Mouse (Mus musculus) Patski (cell line): ENCODE measurements around the gene Ing1. TPM values are rescaled to one million over a fixed set of nuclear protein-coding genes. Genes with fewer than 3 reads are reported as not detected.
"Not testable (repeated sequence)": the region's sequence is repeated elsewhere in the genome, so short reads cannot be mapped to it uniquely, and the experiment has no call there.

ENCODE experiments used
- ATAC-seq: fragments of 100-300 bp; one replicate; pipeline ENCODE4 v1.8.0; 2021
- CTCF ChIA-PET: fragments of 350-600 bp; sonication (Branson Sonifier 250); formaldehyde crosslinking; loops from one replicate; lab custom pipeline; 2022; ENCODE audit warnings: inconsistent platforms; lab: Charles Lee
- POLR2A ChIA-PET: fragments of 350-600 bp; sonication (Branson Sonifier 250); formaldehyde crosslinking; loops from one replicate; lab custom pipeline; 2022; ENCODE audit warnings: antibody characterized with exemption, inconsistent platforms; lab: Charles Lee
- DNase-seq: peaks from one replicate; pipeline ENCODE4 v3.0.0-alpha.2; 2011; ENCODE audit warnings: low read depth, low spot score
- H3K27me3 ChIP-seq: fragments of 371-371 bp; one replicate; pipeline ENCODE4 v1.5.1; 2021
- CTCF ChIP-seq: fragments of 100-300 bp; IDR thresholded peaks from one replicate; pipeline ENCODE4 v1.5.1; 2021
- in situ Hi-C: fragments of 300-500 bp; cut with MboI; formaldehyde crosslinking; loops from 3 replicates; pipeline ENCODE4 v1.11.1; 2018; ENCODE audit warnings: low pct_unique_long_range_greater_than_20kb, mixed read lengths
- polyA plus RNA-seq: library from polyadenylated mRNA; unstranded; gene quantifications from one replicate; pipeline ENCODE4 v1.2.3, GENCODE M21; 2021

Ing1 gene
- polyA plus RNA-seq, 1 experiment from 2014 or later = 71.3 TPM

- H3K27me3 ChIP-seq = no peaks in the 10 kb centered on the region
- ChIA-PET CTCF (interaction anchor here (0.8 to 1.9 kb wide), 3 partner anchors 66 to 69 kb away, joined by 3 to 6 read pairs (median 5); no protein-coding TSS in a partner anchor), POLR2A (no interaction called here)
- DNase-seq = no peak
- in situ Hi-C loops = loop anchor here (5.0 kb wide), 1 partner anchor 148 kb away; no protein-coding TSS in a partner anchor
- no peak for TF ChIP-seq CTCF
- ATAC-seq = no peak
Measured at GRCm38 (mm10) chr8:11549706-11550105, 5.7 kb upstream of the Ing1 start.

GRCm38 (mm10) chr8:11550281-11550948, 5.0 kb upstream of the Ing1 start, which contains the start of gene Cars2:
Gene Cars2, minus strand, starts transcription at chr8:11550783.
- peak; percentile 84 for ATAC-seq
- in situ Hi-C loops = loop anchor here (5.0 kb wide), 1 partner anchor 147 kb away; no protein-coding TSS in a partner anchor
- POLR2A ChIA-PET = no interaction called here
- no peak for TF ChIP-seq CTCF
- no peaks in the 10 kb centered on the region for H3K27me3 ChIP-seq
- CTCF ChIA-PET = interaction anchor here (0.8 to 1.9 kb wide), 3 partner anchors 66 to 68 kb away, joined by 3 to 6 read pairs (median 5); no protein-coding TSS in a partner anchor
- DNase-seq = no peak

DNA sequence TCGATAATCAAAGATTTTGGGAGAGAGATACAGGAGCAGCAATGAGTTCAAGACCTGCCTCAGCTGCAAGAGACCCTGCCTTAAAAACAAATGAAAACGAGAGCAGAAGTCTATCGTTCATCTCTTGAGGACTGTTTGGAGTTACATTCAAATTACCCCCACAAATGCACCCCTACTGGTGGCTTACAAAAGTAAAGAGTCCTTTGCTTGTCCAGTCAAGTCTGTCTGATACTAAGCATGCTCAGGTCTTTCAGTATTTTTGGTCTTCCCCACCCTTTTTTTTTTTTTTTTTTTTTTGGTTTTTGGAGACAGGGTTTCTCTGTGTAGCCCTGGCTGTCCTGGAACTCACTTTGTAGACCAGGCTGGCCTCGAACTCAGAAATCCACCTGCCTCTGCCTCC, 3.9 kb upstream of the Ing1 start:
- in situ Hi-C loops = loop anchor here (5.0 kb wide), 1 partner anchor 146 kb away; no protein-coding TSS in a partner anchor
- DNase-seq, H3K27me3 ChIP-seq, POLR2A ChIA-PET, CTCF ChIA-PET, ATAC-seq: not testable (repeated sequence)

- no peaks in the 10 kb centered on the region for H3K27me3 ChIP-seq
- ATAC-seq = no peak
- in situ Hi-C loops = loop anchor here (5.0 kb wide), 1 partner anchor 145 kb away; no protein-coding TSS in a partner anchor
- POLR2A ChIA-PET = no interaction called here
- TF ChIP-seq CTCF = no peak
- DNase-seq = no peak
- CTCF ChIA-PET = no interaction called here
Measured at GRCm38 (mm10) chr8:11552390-11552789, 3.0 kb upstream of the Ing1 start.

GRCm38 (mm10) chr8:11555720-11556591, 585 bp downstream of the Ing1 start:
- ChIA-PET CTCF (no interaction called here), POLR2A (interaction anchor here (0.6 to 1.4 kb wide), 6 partner anchors 12 to 270 kb away, joined by 3 to 5 read pairs (median 4); no protein-coding TSS in a partner anchor)
- no peak for TF ChIP-seq CTCF
- peak; percentile 70 for ATAC-seq
- peak; percentile 93 for DNase-seq
- no peaks in the 10 kb centered on the region for H3K27me3 ChIP-seq
- in situ Hi-C loops = no loop called here

GRCm38 (mm10) chr8:11556691-11557423, 1.5 kb downstream of the Ing1 start:
- ChIA-PET CTCF (no interaction called here), POLR2A (interaction anchor here (0.6 to 1.6 kb wide), 7 partner anchors 13 to 270 kb away, joined by 3 to 5 read pairs (median 4); no protein-coding TSS in a partner anchor)
- no peak for ATAC-seq
- in situ Hi-C loops = no loop called here
- no peak for TF ChIP-seq CTCF
- no peaks in the 10 kb centered on the region for H3K27me3 ChIP-seq
- DNase-seq = no peak

- ChIA-PET CTCF (no interaction called here), POLR2A (interaction anchor here (1.0 to 1.6 kb wide), 3 partner anchors 10 to 139 kb away, joined by 3 to 10 read pairs (median 5); no protein-coding TSS in a partner anchor)
- no peaks in the 10 kb centered on the region for H3K27me3 ChIP-seq
- DNase-seq (no peak), ATAC-seq (no peak)
- no peak for TF ChIP-seq CTCF
- in situ Hi-C loops = no loop called here
Measured at GRCm38 (mm10) chr8:11557424-11557767, 2.0 kb downstream of the Ing1 start.

- DNase-seq (peak; percentile 96), ATAC-seq (peak; percentile 76)
- in situ Hi-C loops = no loop called here
- no peak for TF ChIP-seq CTCF
- CTCF ChIA-PET = no interaction called here
- no peaks in the 10 kb centered on the region for H3K27me3 ChIP-seq
- POLR2A ChIA-PET = interaction anchor here (0.5 to 1.6 kb wide), 4 partner anchors 11 to 482 kb away, joined by 3 to 10 read pairs (median 3); no protein-coding TSS in a partner anchor
Measured at GRCm38 (mm10) chr8:11557768-11558629, 2.6 kb downstream of the Ing1 start.

- H3K27me3 ChIP-seq = no peaks in the 10 kb centered on the region
- in situ Hi-C loops = no loop called here
- ChIA-PET POLR2A (no interaction called here), CTCF (interaction anchor here (1.0 kb wide), 1 partner anchor 138 kb away, joined by 3 read pairs; no protein-coding TSS in a partner anchor)
- ATAC-seq = no peak
- TF ChIP-seq CTCF = no peak
- no peak for DNase-seq
Measured at GRCm38 (mm10) chr8:11559511-11559910, 4.1 kb downstream of the Ing1 start.
